Mouse (Mus musculus) G1E-ER4 (cell line): ENCODE data around the gene Iffo1. TPM values are rescaled to one million over a fixed set of nuclear protein-coding genes. Genes with fewer than 3 reads are reported as not detected.

Experiments
- GATA1 ChIP-seq: IDR thresholded peaks from one replicate; pipeline ENCODE4 v1.8.0; 2012; ENCODE audit warnings: low read length, inconsistent platforms
- polyA plus RNA-seq: library from polyadenylated mRNA; stranded (reverse); fragments of >175 nt; gene quantifications from 2 replicates; pipeline ENCODE4 v1.2.3, GENCODE M21; 2012

Iffo1 gene
- polyA plus RNA-seq, 1 experiment = 29.7 TPM

GRCm38 (mm10) chr6:125129710-125130402, 15.2 kb upstream of the Iffo1 start:
- TF ChIP-seq GATA1 = no peak

- no peak for TF ChIP-seq GATA1
Measured at GRCm38 (mm10) chr6:125131302-125132156, 13.5 kb upstream of the Iffo1 start, which contains the start of gene Nop2. Gene Nop2 (plus strand): TSS chr6:125131909.

GRCm38 (mm10) chr6:125132470-125132869, 12.6 kb upstream of the Iffo1 start:
- no peak for TF ChIP-seq GATA1

GRCm38 (mm10) chr6:125137002-125137671, 7.9 kb upstream of the Iffo1 start:
- TF ChIP-seq GATA1 = no peak

- TF ChIP-seq GATA1 = no peak
Measured at GRCm38 (mm10) chr6:125139747-125140146, 5.3 kb upstream of the Iffo1 start.

GRCm38 (mm10) chr6:125142436-125142835, 2.6 kb upstream of the Iffo1 start:
- no peak for TF ChIP-seq GATA1

GRCm38 (mm10) chr6:125143128-125143527, 1.9 kb upstream of the Iffo1 start:
- no peak for TF ChIP-seq GATA1

- no peak for TF ChIP-seq GATA1
Measured at GRCm38 (mm10) chr6:125143904-125144303, 1.1 kb upstream of the Iffo1 start.

GRCm38 (mm10) chr6:125145479-125145951, 474 bp downstream of the Iffo1 start:
- TF ChIP-seq GATA1 = no peak

- TF ChIP-seq GATA1 = no peak
Measured at GRCm38 (mm10) chr6:125146148-125146547, 1.1 kb downstream of the Iffo1 start.

GRCm38 (mm10) chr6:125146797-125147196, 1.8 kb downstream of the Iffo1 start:
- TF ChIP-seq GATA1 = no peak

GRCm38 (mm10) chr6:125147329-125147728, 2.3 kb downstream of the Iffo1 start:
- no peak for TF ChIP-seq GATA1

GRCm38 (mm10) chr6:125148251-125148925, 3.3 kb downstream of the Iffo1 start:
- TF ChIP-seq GATA1 = no peak

GRCm38 (mm10) chr6:125148926-125149568, 4.0 kb downstream of the Iffo1 start:
- no peak for TF ChIP-seq GATA1

- TF ChIP-seq GATA1 = no peak
Measured at GRCm38 (mm10) chr6:125149569-125149950, 4.5 kb downstream of the Iffo1 start.
